Mouse (Mus musculus) intestine, postnatal 0 days (tissue): ENCODE measurements around the gene Gm28047. TPM values are rescaled to one million over a fixed set of nuclear protein-coding genes. Genes with fewer than 3 reads are reported as not detected.

Experiments
- ATAC-seq: fragments of 200-750 bp; cut with Nextera tagmentation; 2 replicates; pipeline ENCODE4 v1.8.0; 2017; ENCODE audit warnings: mild to moderate bottlenecking, moderate TSS enrichment, moderate library complexity
- H3K27ac ChIP-seq: fragments of 300-500 bp; sonication (generic); 2 replicates; pipeline ENCODE4 v1.5.1; 2014; ENCODE audit warnings: mild to moderate bottlenecking, low read depth, low read length, moderate library complexity
- H3K27me3 ChIP-seq: fragments of 300-500 bp; sonication (generic); replicated peaks from 2 replicates; pipeline ENCODE4 v1.6.1; 2014; ENCODE audit warnings: low read length, mixed read lengths; ENCODE audit not compliant: control insufficient read depth, insufficient read depth
- H3K36me3 ChIP-seq: fragments of 300-500 bp; sonication (generic); 2 replicates; pipeline ENCODE4 v1.6.1; 2014; ENCODE audit warnings: mild to moderate bottlenecking, moderate library complexity; ENCODE audit not compliant: control insufficient read depth, insufficient read depth
- H3K4me1 ChIP-seq: fragments of 300-500 bp; sonication (generic); replicated peaks from 2 replicates; pipeline ENCODE4 v1.6.1; 2014; ENCODE audit warnings: antibody characterized with exemption, low read length, mixed read lengths; ENCODE audit not compliant: control insufficient read depth, insufficient read depth
- H3K4me2 ChIP-seq: fragments of 300-500 bp; sonication (generic); replicated peaks from 2 replicates; pipeline ENCODE4 v1.6.1; 2014; ENCODE audit warnings: low read depth, mild to moderate bottlenecking, moderate library complexity
- H3K4me3 ChIP-seq: fragments of 300-500 bp; sonication (generic); 2 replicates; pipeline ENCODE4 v1.5.1; 2014; ENCODE audit warnings: low read depth, low read length
- H3K9ac ChIP-seq: fragments of 300-500 bp; sonication (generic); 2 replicates; pipeline ENCODE4 v1.6.1; 2014; ENCODE audit warnings: mild to moderate bottlenecking, low read depth, low read length
- H3K9me3 ChIP-seq: fragments of 300-500 bp; sonication (generic); 2 replicates; pipeline ENCODE4 v1.6.1; 2016; ENCODE audit warnings: mixed run types; ENCODE audit not compliant: control insufficient read depth
- CTCF ChIP-seq: sonication (generic); IDR thresholded peaks from 2 replicates; pipeline ENCODE4 v1.5.1; 2016; ENCODE audit warnings: low read depth, mild to moderate bottlenecking, control low read depth, antibody characterized with exemption, moderate library complexity
- WGBS: fragments of 180-500 bp; shearing (Covaris S2); extraction: QIAGEN DNeasy Blood & Tissue Kit; methylation state at CpG from one replicate; pipeline ENCODE4 v1.1.7; 2014; 5-methylcytosine and 5-hydroxymethylcytosine counted together
- polyA plus RNA-seq: library from polyadenylated mRNA; unstranded; fragments of >200 nt; fragmentation: Nextera tagmentation; extraction: Ambion mirVana; gene quantifications from 2 replicates; pipeline ENCODE4 v1.2.1, GENCODE M21; 2015

Gm28047 gene
- polyA plus RNA-seq, 1 experiment from 2014 or later, result not detected

DNA sequence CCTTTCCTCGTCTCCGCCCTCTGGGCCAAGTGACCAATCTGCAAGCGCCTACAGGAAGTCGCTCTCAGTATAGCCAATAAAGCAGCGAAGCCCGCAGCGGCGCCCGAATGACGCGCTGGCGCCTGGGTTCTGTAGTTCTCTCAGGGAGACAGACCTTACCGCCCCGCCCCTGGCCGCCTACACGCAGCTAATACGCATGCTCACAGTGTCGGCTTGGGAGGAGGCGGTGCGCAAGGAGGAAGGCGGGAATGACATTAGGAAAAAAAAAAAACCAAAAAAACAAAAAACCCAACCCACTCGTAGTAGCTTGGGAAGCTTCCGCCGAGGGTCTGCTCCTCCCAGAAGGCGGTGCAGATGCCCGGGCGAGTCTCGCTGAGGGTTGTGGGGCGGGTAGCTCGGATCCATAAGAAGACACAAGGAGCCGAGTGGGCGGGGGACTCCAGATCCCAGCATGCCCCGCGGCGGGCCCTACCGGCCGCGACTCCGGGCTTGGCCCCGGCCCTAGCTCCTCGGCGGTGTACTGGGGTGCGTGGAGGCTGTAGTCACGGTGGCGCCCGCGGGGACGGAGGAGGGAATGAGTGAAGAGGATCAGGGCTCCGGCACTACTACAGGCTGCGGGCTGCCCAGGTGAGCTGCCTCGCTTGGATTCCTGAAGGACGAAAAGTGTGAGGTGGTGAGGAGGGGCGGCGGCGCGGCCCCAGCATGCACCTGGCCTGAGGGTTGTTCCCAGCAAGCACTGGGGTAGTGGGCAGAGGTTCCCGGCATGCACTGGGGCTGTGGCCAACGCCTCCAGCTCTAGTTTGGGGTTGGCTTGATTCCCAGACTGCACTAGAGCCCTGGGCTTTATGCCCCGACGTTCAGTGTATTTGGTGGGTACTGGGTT is 106.7 kb downstream of the Gm28047 start, which contains the start of gene Tarbp2:
Gene Tarbp2, plus strand, starts transcription at position 217 of the 883 bp plus-strand sequence.
- peak within 1 kb of the TSS; percentile 79 for H3K4me2 ChIP-seq
- peak within 1 kb of the TSS; percentile 65 for H3K4me3 ChIP-seq
- H3K27ac ChIP-seq, result peak within 1 kb of the TSS; percentile 98
- ATAC-seq, result peak; percentile 94
- no peak for TF ChIP-seq CTCF
- WGBS, result under 1% methylated on average over 57 of the region's 60 CpGs
- H3K27me3 ChIP-seq, result no peaks in the 10 kb centered on the region
- H3K36me3 ChIP-seq, result peaks cover 14% of the 10 kb centered on the region
- peak within 1 kb of the TSS; percentile 74 for H3K9ac ChIP-seq
- H3K9me3 ChIP-seq, result no peaks in the 10 kb centered on the region
- H3K4me1 ChIP-seq, result no peaks in the 10 kb centered on the region

DNA sequence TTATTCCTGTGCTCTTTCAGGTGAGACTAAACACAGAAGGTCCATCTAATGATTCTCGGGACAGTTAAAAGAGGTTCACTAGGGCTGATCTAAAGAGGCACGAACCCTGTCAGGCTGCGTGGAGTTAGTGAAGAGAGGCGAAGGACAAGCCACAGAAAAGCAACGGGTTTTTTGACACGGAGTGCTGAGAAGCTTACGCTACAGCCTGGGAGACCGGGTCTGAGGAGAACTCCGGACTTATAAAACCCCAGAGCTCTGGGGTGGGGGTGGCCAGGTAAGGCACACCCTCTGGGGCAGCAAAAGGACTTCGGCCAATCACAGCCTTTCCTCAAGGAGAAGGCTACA is 107.3 kb downstream of the Gm28047 start:
- under 1% methylated on average over 10 of the region's 10 CpGs for WGBS

DNA sequence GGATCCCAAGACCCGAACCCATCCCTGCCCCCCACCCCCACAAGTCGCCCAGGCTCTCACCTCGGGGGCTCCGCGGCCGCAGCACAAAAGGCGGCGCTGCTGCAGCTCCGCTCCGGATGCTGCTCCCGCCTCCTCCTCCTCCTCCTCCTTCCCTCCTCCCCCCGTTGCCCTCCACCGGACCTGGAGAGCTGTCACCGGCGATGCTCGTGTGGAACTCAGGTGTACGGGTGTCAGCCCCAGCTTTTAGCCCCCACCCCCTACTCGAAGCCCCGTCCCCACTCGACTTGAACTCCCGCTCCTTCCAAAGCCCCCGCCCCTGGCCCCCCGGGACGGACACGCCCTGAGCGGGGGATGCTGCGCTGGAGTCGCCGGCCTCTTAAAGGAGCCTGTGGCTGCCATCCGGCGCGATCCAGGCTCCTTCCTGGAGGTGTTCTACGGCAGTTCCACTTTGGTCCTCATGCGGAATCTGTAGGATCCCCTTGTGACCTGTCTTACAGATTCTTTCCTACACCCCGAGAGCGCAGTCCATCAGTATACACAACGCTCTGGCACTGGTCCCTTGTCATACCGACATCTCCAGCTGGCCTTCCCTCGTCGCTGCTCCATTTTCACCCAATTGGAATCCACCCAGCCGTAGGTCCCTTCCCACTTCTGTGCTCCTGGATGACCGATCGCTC is 108.0 kb downstream of the Gm28047 start, which contains the start of gene Map3k12:
Gene Map3k12, minus strand, starts transcription at position 337 of the 677 bp plus-strand sequence.
- peak within 1 kb of the TSS; percentile 53 for H3K9ac ChIP-seq
- WGBS, result under 1% methylated on average over 43 of the region's 43 CpGs
- H3K4me1 ChIP-seq, result no peaks in the 10 kb centered on the region
- peak within 1 kb of the TSS; percentile 65 for H3K4me3 ChIP-seq
- peak; percentile 43 for TF ChIP-seq CTCF
- H3K27ac ChIP-seq, result peak within 1 kb of the TSS; percentile 46; the same call in 1 of the 2 replicates
- H3K36me3 ChIP-seq, result peaks cover 4% of the 10 kb centered on the region; the same call in 1 of the 2 replicates
- no peaks in the 10 kb centered on the region for H3K9me3 ChIP-seq
- no peak for ATAC-seq
- H3K4me2 ChIP-seq, result peak within 1 kb of the TSS; percentile 79
- H3K27me3 ChIP-seq, result no peaks in the 10 kb centered on the region

More for the DNA sequence above, 107.3 kb downstream of the Gm28047 start:
- no peaks in the 10 kb centered on the region for H3K4me1 ChIP-seq
- ATAC-seq, result no peak
- H3K27me3 ChIP-seq, result no peaks in the 10 kb centered on the region
- H3K4me2 ChIP-seq, result peak overlapping the region; percentile 79
- H3K4me3 ChIP-seq, result peak overlapping the region; percentile 65
- H3K36me3 ChIP-seq, result peaks cover 10% of the 10 kb centered on the region
- H3K9me3 ChIP-seq, result no peaks in the 10 kb centered on the region
- no peak for TF ChIP-seq CTCF
- peak overlapping the region; percentile 46; the same call in 1 of the 2 replicates for H3K27ac ChIP-seq
- peak overlapping the region; percentile 5; the same call in 1 of the 2 replicates for H3K9ac ChIP-seq

DNA sequence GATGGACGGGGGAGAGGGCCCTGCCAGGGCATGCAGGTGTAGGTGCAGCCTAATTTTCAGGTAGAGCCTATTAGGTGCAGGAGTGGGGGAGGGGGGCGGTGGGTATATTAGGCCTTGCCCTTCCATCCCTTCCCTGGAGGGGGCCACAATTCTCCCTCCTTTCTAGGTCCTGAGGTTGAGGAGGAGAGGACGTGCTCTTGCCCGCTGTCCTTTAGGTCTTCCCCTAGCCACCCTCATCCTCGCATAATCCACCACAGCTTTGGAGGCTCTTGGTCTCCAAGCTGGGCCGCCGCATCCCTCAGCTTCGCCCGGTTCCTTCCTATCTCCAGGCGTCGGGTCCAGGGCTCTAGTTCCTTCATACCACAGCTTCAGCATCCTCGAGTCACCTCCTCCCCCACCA is 108.6 kb downstream of the Gm28047 start:
- no peak for ATAC-seq
- Histone ChIP-seq H3K4me1 (no peaks in the 10 kb centered on the region), H3K27ac (peak overlapping the region; percentile 46; the same call in 1 of the 2 replicates), H3K4me2 (peak overlapping the region; percentile 79), H3K9ac (peak overlapping the region; percentile 53), H3K36me3 (no peaks in the 10 kb centered on the region; the same call in 1 of the 2 replicates), H3K9me3 (no peaks in the 10 kb centered on the region), H3K27me3 (no peaks in the 10 kb centered on the region), H3K4me3 (peak overlapping the region; percentile 65)
- no peak for TF ChIP-seq CTCF
- WGBS, result 3% methylated on average over 12 of the region's 12 CpGs

DNA sequence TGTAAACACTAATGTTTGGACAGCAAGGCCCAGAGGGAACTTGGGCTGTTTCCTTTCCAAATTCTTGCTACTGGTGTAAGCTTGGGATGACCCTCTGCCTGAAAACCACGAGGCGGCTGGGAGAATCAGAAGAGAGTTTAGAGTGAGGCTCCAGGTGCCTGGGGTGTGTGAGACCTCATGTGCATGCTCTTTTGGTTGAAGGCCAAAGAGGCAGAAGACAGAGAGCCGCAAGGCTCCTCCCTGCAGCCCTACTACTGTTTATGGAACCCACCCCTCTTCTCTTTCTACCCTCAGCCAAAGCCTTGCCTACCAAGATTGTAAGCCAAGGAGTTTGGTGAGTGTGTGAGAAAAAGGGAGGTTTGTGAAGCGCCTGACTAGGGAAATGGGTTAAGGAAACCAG is 109.1 kb downstream of the Gm28047 start:
- Histone ChIP-seq H3K9ac (no peak overlapping the region), H3K4me1 (no peaks in the 10 kb centered on the region), H3K9me3 (no peaks in the 10 kb centered on the region), H3K4me2 (peak overlapping the region; percentile 79), H3K27ac (no peak overlapping the region), H3K4me3 (peak overlapping the region; percentile 65; the same call in 1 of the 2 replicates), H3K27me3 (no peaks in the 10 kb centered on the region), H3K36me3 (no peaks in the 10 kb centered on the region; the same call in 1 of the 2 replicates)
- TF ChIP-seq CTCF, result no peak
- no peak for ATAC-seq
- WGBS, result 56% methylated on average over 4 of the region's 4 CpGs

DNA sequence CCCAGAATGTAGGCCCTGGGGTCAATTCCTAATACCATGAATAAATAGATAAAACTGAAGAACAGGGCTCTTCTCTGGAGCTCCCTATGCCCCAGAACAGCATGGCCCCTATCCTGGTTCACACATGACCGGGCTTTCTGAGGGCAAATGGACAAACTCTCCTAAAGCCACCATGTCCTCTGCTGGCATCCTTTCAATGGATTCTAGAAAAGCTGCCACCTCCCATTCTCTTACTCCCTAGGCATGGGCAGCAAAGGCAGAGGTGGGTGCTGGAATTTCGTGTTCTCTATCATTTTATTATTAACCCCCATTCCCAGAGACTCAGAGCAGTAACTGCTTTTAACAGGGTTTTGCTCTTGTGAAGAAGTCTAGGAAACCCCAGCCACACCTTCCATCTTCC is 109.6 kb downstream of the Gm28047 start:
- Histone ChIP-seq H3K4me3 (no peak overlapping the region), H3K27ac (no peak overlapping the region), H3K36me3 (no peaks in the 10 kb centered on the region), H3K9me3 (no peaks in the 10 kb centered on the region), H3K4me1 (no peaks in the 10 kb centered on the region), H3K4me2 (no peak overlapping the region), H3K27me3 (no peaks in the 10 kb centered on the region), H3K9ac (no peak overlapping the region)
- no peak for TF ChIP-seq CTCF
- no peak for ATAC-seq
- WGBS, result 94% methylated on average over 2 of the region's 2 CpGs
